Mouse (Mus musculus): Measurements from ENCODE around the gene Slc27a1. TPM values are rescaled to one million over a fixed set of nuclear protein-coding genes. Genes with fewer than 3 reads are reported as not detected.

Slc27a1 gene
- polyA plus RNA-seq, 1 experiment, result 21.8 TPM

- H3K4me1 ChIP-seq (ENCODE audit: control insufficient read depth, insufficient read depth, low read length), result no peaks in the 10 kb centered on the region
- no peaks in the 10 kb centered on the region for H3K27me3 ChIP-seq (ENCODE audit: control insufficient read depth, insufficient read depth, low read length, poor library complexity, severe bottlenecking)
- H3K9me3 ChIP-seq (replicated peaks; ENCODE audit: control insufficient read depth, insufficient read depth, low read length, poor library complexity, severe bottlenecking), result no peaks in the 10 kb centered on the region
- H3K4me3 ChIP-seq (ENCODE audit: low read depth, low read length), result no peak within 1 kb of the TSS
- H3K27ac ChIP-seq (ENCODE audit: insufficient read depth, low read length), result no peak within 1 kb of the TSS
- no peak for TF ChIP-seq CTCF (IDR thresholded peaks at IDR 0.05; ENCODE audit: low read depth, low read length)
- H3K9ac ChIP-seq (ENCODE audit: low read depth, poor library complexity, severe bottlenecking), result no peak within 1 kb of the TSS
- no peaks in the 10 kb centered on the region for H3K36me3 ChIP-seq (ENCODE audit: control insufficient read depth, insufficient read depth, low read length, poor library complexity, severe bottlenecking)
Observed at GRCm38 (mm10) chr8:71597451-71597850, 28.8 kb downstream of the Slc27a1 start, which contains the start of gene Fam129c. Gene Fam129c, plus strand, starts transcription at chr8:71597648.

- Histone ChIP-seq H3K4me3 (ENCODE audit: low read depth, low read length) (no peak overlapping the region), H3K36me3 (ENCODE audit: control insufficient read depth, insufficient read depth, low read length, poor library complexity, severe bottlenecking) (no peaks in the 10 kb centered on the region), H3K9ac (ENCODE audit: low read depth, poor library complexity, severe bottlenecking) (no peak overlapping the region), H3K27ac (ENCODE audit: insufficient read depth, low read length) (no peak overlapping the region), H3K9me3 (replicated peaks; ENCODE audit: control insufficient read depth, insufficient read depth, low read length, poor library complexity, severe bottlenecking) (no peaks in the 10 kb centered on the region), H3K27me3 (ENCODE audit: control insufficient read depth, insufficient read depth, low read length, poor library complexity, severe bottlenecking) (no peaks in the 10 kb centered on the region), H3K4me1 (ENCODE audit: control insufficient read depth, insufficient read depth, low read length) (no peaks in the 10 kb centered on the region)
- TF ChIP-seq POLR2A (IDR thresholded peaks at IDR 0.05; ENCODE audit: insufficient read depth, low read length), result no peak
- no peak for TF ChIP-seq CTCF (IDR thresholded peaks at IDR 0.05; ENCODE audit: low read depth, low read length)
- TF ChIP-seq EP300 (IDR thresholded peaks at IDR 0.05; ENCODE audit: insufficient read depth, low read depth, low read length), result no peak
Observed at GRCm38 (mm10) chr8:71598375-71598774, 29.7 kb downstream of the Slc27a1 start.

- Histone ChIP-seq H3K27ac (ENCODE audit: insufficient read depth, low read length) (no peak overlapping the region), H3K9ac (ENCODE audit: low read depth, poor library complexity, severe bottlenecking) (no peak overlapping the region), H3K27me3 (ENCODE audit: control insufficient read depth, insufficient read depth, low read length, poor library complexity, severe bottlenecking) (no peaks in the 10 kb centered on the region)
Observed at GRCm38 (mm10) chr8:71598841-71599240, 30.2 kb downstream of the Slc27a1 start.

GRCm38 (mm10) chr8:71601939-71602665 lies 33.4 kb downstream of the Slc27a1 start:
- TF ChIP-seq POLR2A (IDR thresholded peaks at IDR 0.05; ENCODE audit: insufficient read depth, low read length) (no peak), CTCF (IDR thresholded peaks at IDR 0.05; ENCODE audit: low read depth, low read length) (no peak), EP300 (IDR thresholded peaks at IDR 0.05; ENCODE audit: insufficient read depth, low read depth, low read length) (no peak)
- Histone ChIP-seq H3K9ac (ENCODE audit: low read depth, poor library complexity, severe bottlenecking) (peak overlapping the region; percentile 55), H3K36me3 (ENCODE audit: control insufficient read depth, insufficient read depth, low read length, poor library complexity, severe bottlenecking) (no peaks in the 10 kb centered on the region), H3K9me3 (replicated peaks; ENCODE audit: control insufficient read depth, insufficient read depth, low read length, poor library complexity, severe bottlenecking) (no peaks in the 10 kb centered on the region), H3K27me3 (ENCODE audit: control insufficient read depth, insufficient read depth, low read length, poor library complexity, severe bottlenecking) (no peaks in the 10 kb centered on the region), H3K4me1 (ENCODE audit: control insufficient read depth, insufficient read depth, low read length) (peaks cover 5% of the 10 kb centered on the region), H3K27ac (ENCODE audit: insufficient read depth, low read length) (no peak overlapping the region), H3K4me3 (ENCODE audit: low read depth, low read length) (peak overlapping the region; percentile 58)

More at GRCm38 (mm10) chr8:71598841-71599240, 30.2 kb downstream of the Slc27a1 start:
- H3K9me3 ChIP-seq (replicated peaks; ENCODE audit: control insufficient read depth, insufficient read depth, low read length, poor library complexity, severe bottlenecking), result no peaks in the 10 kb centered on the region
- no peak overlapping the region for H3K4me3 ChIP-seq (ENCODE audit: low read depth, low read length)
- no peaks in the 10 kb centered on the region for H3K36me3 ChIP-seq (ENCODE audit: control insufficient read depth, insufficient read depth, low read length, poor library complexity, severe bottlenecking)
- no peak for TF ChIP-seq CTCF (IDR thresholded peaks at IDR 0.05; ENCODE audit: low read depth, low read length)
- TF ChIP-seq EP300 (IDR thresholded peaks at IDR 0.05; ENCODE audit: insufficient read depth, low read depth, low read length), result no peak
- TF ChIP-seq POLR2A (IDR thresholded peaks at IDR 0.05; ENCODE audit: insufficient read depth, low read length), result no peak
- H3K4me1 ChIP-seq (ENCODE audit: control insufficient read depth, insufficient read depth, low read length), result no peaks in the 10 kb centered on the region

GRCm38 (mm10) chr8:71602666-71603334 lies 34.1 kb downstream of the Slc27a1 start:
- H3K27ac ChIP-seq (ENCODE audit: insufficient read depth, low read length), result peak overlapping the region; percentile 2; the same call in 1 of the 2 replicates
- no peak for TF ChIP-seq EP300 (IDR thresholded peaks at IDR 0.05; ENCODE audit: insufficient read depth, low read depth, low read length)
- peak; percentile 32 for TF ChIP-seq POLR2A (IDR thresholded peaks at IDR 0.05; ENCODE audit: insufficient read depth, low read length)
- TF ChIP-seq CTCF (IDR thresholded peaks at IDR 0.05; ENCODE audit: low read depth, low read length), result no peak
- H3K4me3 ChIP-seq (ENCODE audit: low read depth, low read length), result peak overlapping the region; percentile 58
- H3K4me1 ChIP-seq (ENCODE audit: control insufficient read depth, insufficient read depth, low read length), result peaks cover 5% of the 10 kb centered on the region
- H3K27me3 ChIP-seq (ENCODE audit: control insufficient read depth, insufficient read depth, low read length, poor library complexity, severe bottlenecking), result no peaks in the 10 kb centered on the region
- H3K36me3 ChIP-seq (ENCODE audit: control insufficient read depth, insufficient read depth, low read length, poor library complexity, severe bottlenecking), result no peaks in the 10 kb centered on the region
- no peaks in the 10 kb centered on the region for H3K9me3 ChIP-seq (replicated peaks; ENCODE audit: control insufficient read depth, insufficient read depth, low read length, poor library complexity, severe bottlenecking)
- H3K9ac ChIP-seq (ENCODE audit: low read depth, poor library complexity, severe bottlenecking), result peak overlapping the region; percentile 55

- H3K27ac ChIP-seq (ENCODE audit: insufficient read depth, low read length), result 0 out of 2 replicates have a peak overlapping the region, but pooled peaks have one; percentile 2
- H3K4me1 ChIP-seq (ENCODE audit: control insufficient read depth, insufficient read depth, low read length), result peaks cover 5% of the 10 kb centered on the region
- no peaks in the 10 kb centered on the region for H3K27me3 ChIP-seq (ENCODE audit: control insufficient read depth, insufficient read depth, low read length, poor library complexity, severe bottlenecking)
- H3K4me3 ChIP-seq (ENCODE audit: low read depth, low read length), result 0 out of 2 replicates have a peak overlapping the region, but pooled peaks have one; percentile 2
- TF ChIP-seq CTCF (IDR thresholded peaks at IDR 0.05; ENCODE audit: low read depth, low read length), result no peak
- TF ChIP-seq EP300 (IDR thresholded peaks at IDR 0.05; ENCODE audit: insufficient read depth, low read depth, low read length), result no peak
- no peak for TF ChIP-seq POLR2A (IDR thresholded peaks at IDR 0.05; ENCODE audit: insufficient read depth, low read length)
- no peak overlapping the region for H3K9ac ChIP-seq (ENCODE audit: low read depth, poor library complexity, severe bottlenecking)
- H3K9me3 ChIP-seq (replicated peaks; ENCODE audit: control insufficient read depth, insufficient read depth, low read length, poor library complexity, severe bottlenecking), result no peaks in the 10 kb centered on the region
- H3K36me3 ChIP-seq (ENCODE audit: control insufficient read depth, insufficient read depth, low read length, poor library complexity, severe bottlenecking), result no peaks in the 10 kb centered on the region
Observed at GRCm38 (mm10) chr8:71604021-71604420, 35.3 kb downstream of the Slc27a1 start.
